Mouse (Mus musculus) 3T3-L1 (cell line): Measurements from ENCODE around the gene Map3k1.

ENCODE experiments used
- DNase-seq: peaks from one replicate; pipeline ENCODE4 v3.0.0-alpha.2; 2015; ENCODE audit warnings: low read depth, low spot score

Gene Map3k1

GRCm38 (mm10) chr13:111812647-111813046 is 3.9 kb upstream of the Map3k1 start:
- peak; percentile 61 for DNase-seq

GRCm38 (mm10) chr13:111810998-111811628 is 2.3 kb upstream of the Map3k1 start:
- no peak for DNase-seq

- no peak for DNase-seq
Observed at GRCm38 (mm10) chr13:111809466-111810228, 854 bp upstream of the Map3k1 start.

GRCm38 (mm10) chr13:111808387-111808636 is 481 bp downstream of the Map3k1 start:
- no peak for DNase-seq

- peak; percentile 32 for DNase-seq
Observed at GRCm38 (mm10) chr13:111807596-111808386, 1.0 kb downstream of the Map3k1 start.

- peak; percentile 37 for DNase-seq
Observed at GRCm38 (mm10) chr13:111807105-111807595, 1.6 kb downstream of the Map3k1 start.

- peak; percentile 36 for DNase-seq
Observed at GRCm38 (mm10) chr13:111805738-111806722, 2.8 kb downstream of the Map3k1 start.

GRCm38 (mm10) chr13:111804951-111805673 is 3.7 kb downstream of the Map3k1 start:
- no peak for DNase-seq

GRCm38 (mm10) chr13:111804189-111804588 is 4.6 kb downstream of the Map3k1 start:
- no peak for DNase-seq

GRCm38 (mm10) chr13:111803506-111803905 is 5.3 kb downstream of the Map3k1 start:
- DNase-seq: no peak

GRCm38 (mm10) chr13:111802900-111803299 is 5.9 kb downstream of the Map3k1 start:
- DNase-seq: no peak

GRCm38 (mm10) chr13:111802271-111802665 is 6.5 kb downstream of the Map3k1 start:
- no peak for DNase-seq

- DNase-seq: no peak
Observed at GRCm38 (mm10) chr13:111801662-111802270, 7.0 kb downstream of the Map3k1 start.

- DNase-seq: no peak
Observed at GRCm38 (mm10) chr13:111800866-111801265, 7.9 kb downstream of the Map3k1 start.

GRCm38 (mm10) chr13:111798044-111798443 is 10.7 kb downstream of the Map3k1 start:
- no peak for DNase-seq

GRCm38 (mm10) chr13:111797021-111797420 is 11.8 kb downstream of the Map3k1 start:
- no peak for DNase-seq

- no peak for DNase-seq
Observed at GRCm38 (mm10) chr13:111796191-111796920, 12.4 kb downstream of the Map3k1 start.

- no peak for DNase-seq
Observed at GRCm38 (mm10) chr13:111792975-111793287, 15.9 kb downstream of the Map3k1 start.

GRCm38 (mm10) chr13:111792130-111792974 is 16.4 kb downstream of the Map3k1 start:
- no peak for DNase-seq
